Mouse (Mus musculus) CD4-positive, CD25-positive, alpha-beta regulatory T cell, adult 9 weeks (primary cell): ENCODE measurements around the gene Prx. TPM values are rescaled to one million over a fixed set of nuclear protein-coding genes. Genes with fewer than 3 reads are reported as not detected.

ENCODE experiments used
- polyA plus RNA-seq: library from polyadenylated mRNA; unstranded; fragments of 100-300 nt; shearing (Covaris generic); gene quantifications from one replicate; pipeline ENCODE4 v1.2.1, GENCODE M21; 2017

Gene Prx
- 0.61 TPM for polyA plus RNA-seq

GRCm38 (mm10) chr7:27499036-27499435, at the start of gene Prx:
TSS of gene Prx (plus strand) at chr7:27499324.

DNA sequence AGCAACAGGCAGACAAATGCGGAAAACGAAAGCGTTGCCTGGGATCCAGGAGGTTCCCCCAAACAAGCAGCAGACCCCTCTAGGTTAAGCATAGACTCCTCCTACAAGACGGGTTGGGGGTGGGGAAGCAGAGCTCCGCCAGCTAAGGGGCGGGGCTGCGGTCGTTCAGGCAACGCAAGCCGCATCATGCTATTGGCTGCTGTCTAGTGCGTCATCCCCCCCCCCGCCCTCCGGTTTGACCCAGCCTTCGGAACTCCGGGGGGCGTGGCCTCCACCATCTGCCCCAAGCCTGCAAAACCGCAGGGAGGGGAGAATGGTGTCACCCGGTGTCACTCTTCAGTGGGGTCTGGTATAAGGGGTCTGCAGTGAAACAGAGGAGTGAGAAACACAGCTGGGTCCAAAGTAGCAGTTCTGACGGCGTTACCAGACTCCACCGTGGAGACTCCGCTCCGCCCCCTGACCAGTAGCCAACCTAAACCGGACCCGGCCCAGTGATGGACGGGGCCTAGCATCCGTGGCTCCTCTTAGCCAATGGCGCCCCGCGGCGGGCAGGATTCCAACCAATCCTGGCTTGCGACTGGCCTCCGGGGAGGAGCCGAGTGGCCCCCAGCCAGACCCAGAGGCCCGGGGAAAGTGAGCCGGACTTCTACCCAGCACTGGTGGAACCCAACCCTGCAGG, 25.8 kb upstream of the Prx start, which contains the start of gene Sertad3:
Gene Sertad3, plus strand, starts transcription at position 613 of the 679 bp plus-strand sequence.

GRCm38 (mm10) chr7:27486770-27487697, 12.1 kb upstream of the Prx start, which contains the start of gene Sertad1:
TSS of gene Sertad1 (plus strand) at chr7:27486910.

GRCm38 (mm10) chr7:27522967-27523366, 23.8 kb downstream of the Prx start, which contains the start of gene Hipk4:
TSS of gene Hipk4 (plus strand) at chr7:27523267.

GRCm38 (mm10) chr7:27552931-27553513, 53.9 kb downstream of the Prx start, which contains the start of the genes Pld3 and 2310022A10Rik:
TSS of gene Pld3 (minus strand) at chr7:27553218.
TSS of gene 2310022A10Rik (plus strand) at chr7:27553233.

Other genes with a start within 250 kb of the Prx start
- 0.29 TPM for gene Numbl, start 240.9 kb upstream of the Prx start, polyA plus RNA-seq
- 0.55 TPM for gene Ltbp4, start 161.6 kb upstream of the Prx start, polyA plus RNA-seq
- gene Shkbp1, start 143.3 kb upstream of the Prx start, polyA plus RNA-seq = 101 TPM
- 1.2 TPM for gene Gm20479, start 141.9 kb upstream of the Prx start, polyA plus RNA-seq
- 0.33 TPM for gene Sptbn4, start 51.6 kb upstream of the Prx start, polyA plus RNA-seq
- gene Blvrb, start 51.3 kb upstream of the Prx start, polyA plus RNA-seq = 16.2 TPM
- gene Sertad3, start 25.6 kb upstream of the Prx start, polyA plus RNA-seq = 61.8 TPM
- gene Sertad1, start 12.4 kb upstream of the Prx start, polyA plus RNA-seq = 95.7 TPM
- gene Hipk4, start 23.9 kb downstream of the Prx start, polyA plus RNA-seq = 0.12 TPM
- 194 TPM for gene Pld3, start 53.9 kb downstream of the Prx start, polyA plus RNA-seq
- 32.6 TPM for gene 2310022A10Rik, start 53.9 kb downstream of the Prx start, polyA plus RNA-seq
- gene Akt2, start 92.2 kb downstream of the Prx start, polyA plus RNA-seq = 96.3 TPM
- not detected for gene Ttc9b, start 154.6 kb downstream of the Prx start, polyA plus RNA-seq
- gene Map3k10, start 175.3 kb downstream of the Prx start, polyA plus RNA-seq = 1.7 TPM
- gene Zfp607b, start 190.0 kb downstream of the Prx start, polyA plus RNA-seq = 8.0 TPM
- gene Zfp60, start 232.1 kb downstream of the Prx start, polyA plus RNA-seq = 23.6 TPM